Mouse (Mus musculus) embryonic facial prominence, embryonic 13.5 days (tissue): Measurements from ENCODE around the gene Tmem258. TPM values are rescaled to one million over a fixed set of nuclear protein-coding genes. Genes with fewer than 3 reads are reported as not detected.
A peak's percentile ranks its signal among the peaks of the same experiment; 100 is the strongest.

Experiments
- ATAC-seq: fragments of 200-750 bp; cut with Nextera tagmentation; 2 replicates; pipeline ENCODE4 v1.8.0; 2017; ENCODE audit warnings: low read depth; ENCODE audit not compliant: insufficient number of reproducible peaks, insufficient read depth, low FRiP score, low TSS enrichment
- H3K27ac ChIP-seq: fragments of 300-500 bp; sonication (generic); 2 replicates; pipeline ENCODE4 v1.5.1; 2015; ENCODE audit warnings: moderate library complexity, mild to moderate bottlenecking, inconsistent platforms
- H3K27me3 ChIP-seq: fragments of 300-500 bp; sonication (generic); 2 replicates; pipeline ENCODE4 v1.6.1; 2015; ENCODE audit warnings: mild to moderate bottlenecking, inconsistent platforms
- H3K36me3 ChIP-seq: fragments of 300-500 bp; sonication (generic); 2 replicates; pipeline ENCODE4 v1.6.1; 2015; ENCODE audit warnings: mild to moderate bottlenecking, inconsistent platforms
- H3K4me1 ChIP-seq: fragments of 300-500 bp; sonication (generic); 2 replicates; pipeline ENCODE4 v1.6.1; 2015; ENCODE audit warnings: inconsistent platforms
- H3K4me2 ChIP-seq: fragments of 300-500 bp; sonication (generic); 2 replicates; pipeline ENCODE4 v1.6.1; 2015; ENCODE audit warnings: moderate library complexity, mild to moderate bottlenecking, inconsistent platforms
- H3K4me3 ChIP-seq: fragments of 300-500 bp; sonication (generic); 2 replicates; pipeline ENCODE4 v1.5.1; 2015; ENCODE audit warnings: mild to moderate bottlenecking, inconsistent platforms
- H3K9ac ChIP-seq: fragments of 300-500 bp; sonication (generic); 2 replicates; pipeline ENCODE4 v1.6.1; 2015; ENCODE audit warnings: mild to moderate bottlenecking, inconsistent platforms
- H3K9me3 ChIP-seq: fragments of 300-500 bp; sonication (generic); 2 replicates; pipeline ENCODE4 v1.6.1; 2016; ENCODE audit warnings: inconsistent platforms
- WGBS: fragments of 180-500 bp; shearing (Covaris S2); methylation state at CpG from one replicate; pipeline ENCODE4 v1.1.7; 2015; ENCODE audit warnings: mixed read lengths; 5-methylcytosine and 5-hydroxymethylcytosine counted together
- polyA plus RNA-seq: library from polyadenylated mRNA; unstranded; fragments of >200 nt; fragmentation: Nextera tagmentation; extraction: Ambion mirVana; gene quantifications from 2 replicates; pipeline ENCODE4 v1.2.1, GENCODE M21; 2015

Tmem258 gene
- polyA plus RNA-seq, 1 experiment from 2014 or later: 485 TPM

DNA sequence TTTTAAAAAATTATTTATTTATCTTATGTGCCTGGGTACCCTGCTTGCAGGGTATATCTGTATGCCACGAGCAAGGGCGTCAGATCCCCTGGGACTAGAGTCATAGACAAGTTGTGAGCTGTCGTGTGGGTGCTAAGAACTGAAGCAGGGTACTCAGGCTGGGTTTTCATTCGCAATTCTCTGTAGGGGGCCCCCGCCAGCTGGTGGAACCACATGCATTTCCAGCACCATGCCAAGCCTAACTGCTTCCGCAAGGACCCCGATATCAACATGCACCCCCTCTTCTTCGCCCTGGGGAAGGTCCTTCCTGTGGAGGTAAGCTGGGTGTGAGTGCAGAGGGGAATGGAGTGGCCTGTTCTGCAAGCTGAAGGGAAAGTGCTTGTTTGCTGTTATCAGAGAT lies 17.2 kb upstream of the Tmem258 start:
- Histone ChIP-seq H3K36me3 (peaks cover 68% of the 10 kb centered on the region), H3K9me3 (no peaks in the 10 kb centered on the region), H3K9ac (no peak overlapping the region), H3K27me3 (no peaks in the 10 kb centered on the region), H3K4me2 (no peak overlapping the region), H3K4me3 (no peak overlapping the region), H3K27ac (no peak overlapping the region), H3K4me1 (peaks cover 39% of the 10 kb centered on the region)
- ATAC-seq: no peak
- WGBS: 88% methylated on average over 8 of the region's 8 CpGs

GRCm38 (mm10) chr19:10188281-10188811 lies 15.5 kb upstream of the Tmem258 start:
- H3K36me3 ChIP-seq: peaks cover 86% of the 10 kb centered on the region
- H3K4me2 ChIP-seq: no peak overlapping the region
- no peaks in the 10 kb centered on the region for H3K27me3 ChIP-seq
- peak overlapping the region; percentile 16; the same call in 1 of the 2 replicates for H3K9ac ChIP-seq
- H3K9me3 ChIP-seq: no peaks in the 10 kb centered on the region
- H3K4me3 ChIP-seq: no peak overlapping the region
- peaks cover 35% of the 10 kb centered on the region for H3K4me1 ChIP-seq
- no peak for ATAC-seq
- 55% methylated on average over 10 of the region's 10 CpGs for WGBS
- peak overlapping the region; percentile 48; the same call in 1 of the 2 replicates for H3K27ac ChIP-seq

DNA sequence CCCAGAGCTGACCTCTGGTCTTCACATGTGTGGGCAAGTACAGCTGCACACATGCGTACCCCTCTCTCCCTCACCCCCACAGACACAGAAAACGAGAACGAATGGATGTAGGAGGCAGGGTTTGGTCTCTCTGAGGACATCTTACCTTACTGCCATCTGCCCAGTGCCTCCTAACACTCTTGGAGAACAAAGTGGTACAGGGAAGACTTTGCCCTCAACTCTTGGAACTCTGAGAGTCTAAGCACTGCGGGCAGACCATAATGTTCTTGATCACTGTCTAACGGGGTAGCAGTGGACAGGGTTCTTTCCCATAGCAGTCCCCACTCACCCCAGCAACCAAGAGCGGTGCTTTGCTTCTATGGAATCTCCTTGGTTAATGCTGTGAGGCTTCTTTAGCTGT lies 14.8 kb upstream of the Tmem258 start:
- Histone ChIP-seq H3K27ac (no peak overlapping the region), H3K9me3 (no peaks in the 10 kb centered on the region), H3K4me3 (no peak overlapping the region), H3K4me2 (no peak overlapping the region), H3K27me3 (no peaks in the 10 kb centered on the region), H3K4me1 (peaks cover 31% of the 10 kb centered on the region), H3K9ac (no peak overlapping the region), H3K36me3 (peaks cover 93% of the 10 kb centered on the region)
- ATAC-seq: no peak
- WGBS: 95% methylated on average over 6 of the region's 6 CpGs

GRCm38 (mm10) chr19:10189940-10190339 lies 13.9 kb upstream of the Tmem258 start:
- no peak for ATAC-seq
- H3K27me3 ChIP-seq: no peaks in the 10 kb centered on the region
- H3K4me2 ChIP-seq: no peak overlapping the region
- no peak overlapping the region for H3K4me3 ChIP-seq
- H3K27ac ChIP-seq: no peak overlapping the region
- peaks cover 100% of the 10 kb centered on the region for H3K36me3 ChIP-seq
- 91% methylated on average over 8 of the region's 8 CpGs for WGBS
- no peak overlapping the region for H3K9ac ChIP-seq
- peaks cover 22% of the 10 kb centered on the region for H3K4me1 ChIP-seq
- no peaks in the 10 kb centered on the region for H3K9me3 ChIP-seq

GRCm38 (mm10) chr19:10190796-10191195 lies 13.0 kb upstream of the Tmem258 start:
- Histone ChIP-seq H3K4me3 (no peak overlapping the region), H3K27me3 (no peaks in the 10 kb centered on the region), H3K9me3 (no peaks in the 10 kb centered on the region), H3K27ac (no peak overlapping the region), H3K4me2 (no peak overlapping the region), H3K36me3 (peaks cover 100% of the 10 kb centered on the region), H3K9ac (no peak overlapping the region), H3K4me1 (peaks cover 15% of the 10 kb centered on the region)
- WGBS: 45% methylated on average over 2 of the region's 2 CpGs
- ATAC-seq: no peak

DNA sequence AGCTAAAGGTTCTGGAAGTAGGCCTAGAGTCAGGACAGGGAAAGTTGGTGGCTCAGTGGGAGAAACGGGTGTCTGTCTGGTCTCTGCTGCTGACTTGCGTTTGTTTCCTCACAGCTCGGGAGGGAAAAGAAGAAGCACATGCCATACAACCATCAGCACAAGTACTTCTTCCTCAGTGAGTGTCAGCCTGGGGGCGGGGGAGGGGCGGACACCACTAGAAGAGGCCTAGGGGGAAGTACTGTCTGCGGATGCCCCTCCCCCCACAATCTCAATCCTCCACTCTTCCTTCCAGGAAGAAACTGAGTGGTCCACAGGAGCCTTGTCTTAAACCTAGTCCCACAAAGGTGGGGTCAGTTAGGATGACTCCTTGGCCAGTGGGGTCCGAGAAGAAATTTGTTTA lies 12.5 kb upstream of the Tmem258 start:
- no peak overlapping the region for H3K4me3 ChIP-seq
- H3K36me3 ChIP-seq: peaks cover 100% of the 10 kb centered on the region
- 70% methylated on average over 7 of the region's 7 CpGs for WGBS
- H3K9ac ChIP-seq: no peak overlapping the region
- H3K4me1 ChIP-seq: peaks cover 15% of the 10 kb centered on the region
- H3K27ac ChIP-seq: no peak overlapping the region
- no peak overlapping the region for H3K4me2 ChIP-seq
- no peaks in the 10 kb centered on the region for H3K27me3 ChIP-seq
- ATAC-seq: no peak
- no peaks in the 10 kb centered on the region for H3K9me3 ChIP-seq

GRCm38 (mm10) chr19:10194337-10194736 lies 9.5 kb upstream of the Tmem258 start:
- Histone ChIP-seq H3K4me1 (no peaks in the 10 kb centered on the region), H3K9ac (no peak overlapping the region), H3K4me2 (no peak overlapping the region), H3K27me3 (no peaks in the 10 kb centered on the region), H3K4me3 (no peak overlapping the region), H3K9me3 (no peaks in the 10 kb centered on the region), H3K27ac (no peak overlapping the region), H3K36me3 (peaks cover 86% of the 10 kb centered on the region)
- WGBS: 86% methylated on average over 11 of the region's 11 CpGs
- ATAC-seq: no peak

- H3K27ac ChIP-seq: no peak overlapping the region
- no peak for ATAC-seq
- no peak overlapping the region for H3K4me2 ChIP-seq
- H3K4me3 ChIP-seq: no peak overlapping the region
- H3K4me1 ChIP-seq: no peaks in the 10 kb centered on the region
- no peaks in the 10 kb centered on the region for H3K27me3 ChIP-seq
- no peaks in the 10 kb centered on the region for H3K9me3 ChIP-seq
- no peak overlapping the region for H3K9ac ChIP-seq
- H3K36me3 ChIP-seq: peaks cover 86% of the 10 kb centered on the region
- WGBS: 75% methylated on average over 5 of the region's 5 CpGs
These were observed 8.6 kb upstream of the Tmem258 start for GRCm38 (mm10) chr19:10195252-10195651.

DNA sequence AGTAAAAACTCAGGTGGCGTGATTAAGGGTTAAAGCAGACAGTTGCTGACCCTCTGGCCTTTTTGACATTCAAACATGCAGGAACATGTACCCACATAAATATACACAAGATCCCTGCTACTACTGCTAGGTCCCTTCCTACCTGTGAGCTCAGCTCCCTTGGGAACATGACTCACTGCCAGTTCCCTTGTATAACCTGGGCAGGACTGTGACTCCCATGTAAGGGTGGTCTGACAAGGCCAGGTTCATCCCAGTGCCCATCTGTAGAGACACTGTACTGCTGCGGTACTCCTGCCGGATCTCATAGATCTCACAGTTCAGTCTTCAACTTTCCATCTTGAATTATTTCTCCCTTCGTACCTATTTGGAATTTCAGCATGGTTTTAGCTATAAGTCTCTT lies 6.7 kb upstream of the Tmem258 start:
- H3K9me3 ChIP-seq: no peaks in the 10 kb centered on the region
- 86% methylated on average over 4 of the region's 4 CpGs for WGBS
- no peak overlapping the region for H3K4me3 ChIP-seq
- peaks cover 83% of the 10 kb centered on the region for H3K36me3 ChIP-seq
- H3K4me1 ChIP-seq: no peaks in the 10 kb centered on the region
- H3K4me2 ChIP-seq: no peak overlapping the region
- H3K9ac ChIP-seq: no peak overlapping the region
- no peaks in the 10 kb centered on the region for H3K27me3 ChIP-seq
- no peak for ATAC-seq
- no peak overlapping the region for H3K27ac ChIP-seq

DNA sequence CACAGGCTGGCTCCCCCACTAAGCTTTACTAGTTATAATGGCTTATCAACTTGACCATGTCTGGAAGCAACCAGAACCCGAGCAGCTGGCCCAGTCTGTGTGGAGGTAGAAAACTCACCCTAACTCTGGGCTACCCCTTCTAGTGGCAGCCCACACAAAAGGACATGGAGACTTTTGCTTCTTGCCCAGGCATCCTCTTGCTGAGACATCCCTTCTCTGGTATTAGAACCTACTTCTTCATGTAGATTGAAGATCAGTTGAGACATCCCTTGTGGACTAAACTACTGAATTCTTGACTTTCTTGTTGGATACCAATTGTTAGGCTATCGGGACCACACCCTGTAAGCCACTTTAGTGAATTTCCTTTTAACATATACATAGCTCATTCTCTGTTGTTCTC lies 5.5 kb upstream of the Tmem258 start:
- Histone ChIP-seq H3K9me3 (no peaks in the 10 kb centered on the region), H3K27me3 (no peaks in the 10 kb centered on the region), H3K4me2 (no peak overlapping the region), H3K9ac (no peak overlapping the region), H3K4me1 (peaks cover 8% of the 10 kb centered on the region), H3K4me3 (no peak overlapping the region), H3K36me3 (peaks cover 71% of the 10 kb centered on the region), H3K27ac (no peak overlapping the region)
- no peak for ATAC-seq
- WGBS: 80% methylated on average over 2 of the region's 2 CpGs

GRCm38 (mm10) chr19:10198723-10199122 lies 5.1 kb upstream of the Tmem258 start:
- 30% methylated on average over 3 of the region's 3 CpGs for WGBS
- Histone ChIP-seq H3K36me3 (peaks cover 67% of the 10 kb centered on the region), H3K4me2 (no peak overlapping the region), H3K27ac (no peak overlapping the region), H3K9ac (no peak overlapping the region), H3K4me3 (no peak overlapping the region), H3K9me3 (no peaks in the 10 kb centered on the region), H3K27me3 (no peaks in the 10 kb centered on the region), H3K4me1 (peaks cover 8% of the 10 kb centered on the region)
- no peak for ATAC-seq

- Histone ChIP-seq H3K4me2 (peak overlapping the region; percentile 90), H3K4me3 (peak overlapping the region; percentile 90), H3K36me3 (peaks cover 54% of the 10 kb centered on the region), H3K4me1 (peaks cover 17% of the 10 kb centered on the region), H3K9me3 (no peaks in the 10 kb centered on the region), H3K27ac (peak overlapping the region; percentile 83), H3K9ac (peak overlapping the region; percentile 93), H3K27me3 (no peaks in the 10 kb centered on the region)
- peak; percentile 29; the same call in 1 of the 2 replicates for ATAC-seq
- 2% methylated on average over 23 of the region's 23 CpGs for WGBS
These were observed 517 bp upstream of the Tmem258 start for GRCm38 (mm10) chr19:10203146-10203847.
